Mouse (Mus musculus): ENCODE measurements around the gene Kctd7. TPM values are rescaled to one million over a fixed set of nuclear protein-coding genes. Genes with fewer than 3 reads are reported as not detected.

Kctd7 gene
- total and polyA plus RNA-seq, 2 experiments from 2014 or later: 12.2 to 19.5 TPM

GRCm38 (mm10) chr5:130187383-130187782, 42.7 kb downstream of the Kctd7 start:
- Histone ChIP-seq H3K4me3 (ENCODE audit: low read depth, low read length) (no peak overlapping the region), H3K27ac (ENCODE audit: low read depth, low read length) (no peak overlapping the region), H3K9me3 (ENCODE audit: low read length) (no peaks in the 10 kb centered on the region), H3K9ac (replicated peaks; ENCODE audit: low read length, poor library complexity, severe bottlenecking) (no peak overlapping the region), H3K27me3 (ENCODE audit: insufficient read depth, low read length) (no peaks in the 10 kb centered on the region), H3K4me1 (ENCODE audit: insufficient read depth, low read length) (no peaks in the 10 kb centered on the region), H3K36me3 (ENCODE audit: insufficient read depth, low read length) (peaks cover 23% of the 10 kb centered on the region), H3K4me2 (ENCODE audit: low read depth, low read length, poor library complexity, severe bottlenecking) (no peak overlapping the region)
- 25% methylated on average over 7 of the region's 7 CpGs for WGBS
- no peak for TF ChIP-seq CTCF (IDR thresholded peaks at IDR 0.05)
- peak; percentile 35 for DNase-seq (ENCODE audit: low spot score)
- no peak for ATAC-seq (ENCODE audit: low FRiP score)

- no peaks in the 10 kb centered on the region for H3K27me3 ChIP-seq (ENCODE audit: insufficient read depth, low read length)
- no peaks in the 10 kb centered on the region for H3K4me1 ChIP-seq (ENCODE audit: insufficient read depth, low read length)
- no peak for TF ChIP-seq CTCF (IDR thresholded peaks at IDR 0.05)
- DNase-seq (ENCODE audit: low spot score): no peak
- 92% methylated on average over 6 of the region's 6 CpGs for WGBS
- no peak overlapping the region for H3K27ac ChIP-seq (ENCODE audit: low read depth, low read length)
- ATAC-seq (ENCODE audit: low FRiP score): no peak
- H3K4me3 ChIP-seq (ENCODE audit: low read depth, low read length): no peak overlapping the region
- H3K9ac ChIP-seq (replicated peaks; ENCODE audit: low read length, poor library complexity, severe bottlenecking): no peak overlapping the region
- no peak overlapping the region for H3K4me2 ChIP-seq (ENCODE audit: low read depth, low read length, poor library complexity, severe bottlenecking)
- H3K36me3 ChIP-seq (ENCODE audit: insufficient read depth, low read length): peaks cover 26% of the 10 kb centered on the region
- no peaks in the 10 kb centered on the region for H3K9me3 ChIP-seq (ENCODE audit: low read length)
Observed at GRCm38 (mm10) chr5:130190909-130191308, 46.2 kb downstream of the Kctd7 start.

- WGBS: 97% methylated on average over 6 of the region's 6 CpGs
- Histone ChIP-seq H3K27ac (ENCODE audit: low read depth, low read length) (no peak overlapping the region), H3K9me3 (ENCODE audit: low read length) (no peaks in the 10 kb centered on the region), H3K4me2 (ENCODE audit: low read depth, low read length, poor library complexity, severe bottlenecking) (no peak overlapping the region), H3K4me3 (ENCODE audit: low read depth, low read length) (no peak overlapping the region), H3K4me1 (ENCODE audit: insufficient read depth, low read length) (no peaks in the 10 kb centered on the region), H3K36me3 (ENCODE audit: insufficient read depth, low read length) (peaks cover 26% of the 10 kb centered on the region), H3K9ac (replicated peaks; ENCODE audit: low read length, poor library complexity, severe bottlenecking) (no peak overlapping the region), H3K27me3 (ENCODE audit: insufficient read depth, low read length) (no peaks in the 10 kb centered on the region)
- DNase-seq (ENCODE audit: low spot score) (no peak), ATAC-seq (ENCODE audit: low FRiP score) (no peak)
- no peak for TF ChIP-seq CTCF (IDR thresholded peaks at IDR 0.05)
Observed at GRCm38 (mm10) chr5:130191865-130192264, 47.2 kb downstream of the Kctd7 start.

GRCm38 (mm10) chr5:130192356-130192944, 47.8 kb downstream of the Kctd7 start:
- H3K4me3 ChIP-seq (ENCODE audit: low read depth, low read length): no peak overlapping the region
- 87% methylated on average over 2 of the region's 2 CpGs for WGBS
- no peak overlapping the region for H3K9ac ChIP-seq (replicated peaks; ENCODE audit: low read length, poor library complexity, severe bottlenecking)
- H3K9me3 ChIP-seq (ENCODE audit: low read length): no peaks in the 10 kb centered on the region
- no peaks in the 10 kb centered on the region for H3K27me3 ChIP-seq (ENCODE audit: insufficient read depth, low read length)
- peaks cover 26% of the 10 kb centered on the region for H3K36me3 ChIP-seq (ENCODE audit: insufficient read depth, low read length)
- DNase-seq (ENCODE audit: low spot score) (no peak), ATAC-seq (ENCODE audit: low FRiP score) (no peak)
- no peaks in the 10 kb centered on the region for H3K4me1 ChIP-seq (ENCODE audit: insufficient read depth, low read length)
- H3K27ac ChIP-seq (ENCODE audit: low read depth, low read length): no peak overlapping the region
- H3K4me2 ChIP-seq (ENCODE audit: low read depth, low read length, poor library complexity, severe bottlenecking): no peak overlapping the region
- no peak for TF ChIP-seq CTCF (IDR thresholded peaks at IDR 0.05)

- 90% methylated on average over 3 of the region's 3 CpGs for WGBS
- H3K9me3 ChIP-seq (ENCODE audit: low read length): no peaks in the 10 kb centered on the region
- TF ChIP-seq CTCF (IDR thresholded peaks at IDR 0.05): no peak
- no peak overlapping the region for H3K4me2 ChIP-seq (ENCODE audit: low read depth, low read length, poor library complexity, severe bottlenecking)
- no peak overlapping the region for H3K27ac ChIP-seq (ENCODE audit: low read depth, low read length)
- ATAC-seq (ENCODE audit: low FRiP score): no peak
- no peak for DNase-seq (ENCODE audit: low spot score)
- no peaks in the 10 kb centered on the region for H3K27me3 ChIP-seq (ENCODE audit: insufficient read depth, low read length)
- no peaks in the 10 kb centered on the region for H3K4me1 ChIP-seq (ENCODE audit: insufficient read depth, low read length)
- no peak overlapping the region for H3K4me3 ChIP-seq (ENCODE audit: low read depth, low read length)
- H3K9ac ChIP-seq (replicated peaks; ENCODE audit: low read length, poor library complexity, severe bottlenecking): no peak overlapping the region
- peaks cover 36% of the 10 kb centered on the region for H3K36me3 ChIP-seq (ENCODE audit: insufficient read depth, low read length)
Observed at GRCm38 (mm10) chr5:130193760-130194159, 49.1 kb downstream of the Kctd7 start.

GRCm38 (mm10) chr5:130196307-130196706, 51.6 kb downstream of the Kctd7 start:
- no peaks in the 10 kb centered on the region for H3K4me1 ChIP-seq (ENCODE audit: insufficient read depth, low read length)
- H3K27ac ChIP-seq (ENCODE audit: low read depth, low read length): no peak overlapping the region
- DNase-seq (ENCODE audit: low spot score) (no peak), ATAC-seq (ENCODE audit: low FRiP score) (no peak)
- TF ChIP-seq CTCF (IDR thresholded peaks at IDR 0.05): no peak
- H3K36me3 ChIP-seq (ENCODE audit: insufficient read depth, low read length): peaks cover 31% of the 10 kb centered on the region
- WGBS: 91% methylated on average over 1 of the region's 1 CpGs
- no peak overlapping the region for H3K4me2 ChIP-seq (ENCODE audit: low read depth, low read length, poor library complexity, severe bottlenecking)
- no peaks in the 10 kb centered on the region for H3K9me3 ChIP-seq (ENCODE audit: low read length)
- no peak overlapping the region for H3K4me3 ChIP-seq (ENCODE audit: low read depth, low read length)
- no peaks in the 10 kb centered on the region for H3K27me3 ChIP-seq (ENCODE audit: insufficient read depth, low read length)
- H3K9ac ChIP-seq (replicated peaks; ENCODE audit: low read length, poor library complexity, severe bottlenecking): no peak overlapping the region
